Mouse (Mus musculus) large intestine, adult 2 months (tissue): ENCODE measurements around the gene Acan. TPM values are rescaled to one million over a fixed set of nuclear protein-coding genes. Genes with fewer than 3 reads are reported as not detected.

Experiments
- DNase-seq: peaks from one replicate; pipeline ENCODE4 v3.0.0-alpha.2; 2012; ENCODE audit warnings: low read depth, low spot score
- WGBS: fragments of 180-500 bp; shearing (Covaris S2); methylation state at CpG from one replicate; pipeline ENCODE4 v1.1.7; 2018; 5-methylcytosine and 5-hydroxymethylcytosine counted together
- polyA plus RNA-seq: library from polyadenylated mRNA; depleted of rRNA; stranded (reverse); fragments of >200 nt; gene quantifications from 2 replicates; pipeline ENCODE4 v1.2.3, GENCODE M21; 2012; rRNA removed

The Acan gene
- polyA plus RNA-seq, 1 experiment: not detected

GRCm38 (mm10) chr7:79133391-79133790, 80.1 kb downstream of the Acan start:
- 52% methylated on average over 6 of the region's 6 CpGs for WGBS
- no peak for DNase-seq

- WGBS: 64% methylated on average over 6 of the region's 6 CpGs
- DNase-seq: no peak
Measured at GRCm38 (mm10) chr7:79139328-79139824, 86.1 kb downstream of the Acan start.

DNA sequence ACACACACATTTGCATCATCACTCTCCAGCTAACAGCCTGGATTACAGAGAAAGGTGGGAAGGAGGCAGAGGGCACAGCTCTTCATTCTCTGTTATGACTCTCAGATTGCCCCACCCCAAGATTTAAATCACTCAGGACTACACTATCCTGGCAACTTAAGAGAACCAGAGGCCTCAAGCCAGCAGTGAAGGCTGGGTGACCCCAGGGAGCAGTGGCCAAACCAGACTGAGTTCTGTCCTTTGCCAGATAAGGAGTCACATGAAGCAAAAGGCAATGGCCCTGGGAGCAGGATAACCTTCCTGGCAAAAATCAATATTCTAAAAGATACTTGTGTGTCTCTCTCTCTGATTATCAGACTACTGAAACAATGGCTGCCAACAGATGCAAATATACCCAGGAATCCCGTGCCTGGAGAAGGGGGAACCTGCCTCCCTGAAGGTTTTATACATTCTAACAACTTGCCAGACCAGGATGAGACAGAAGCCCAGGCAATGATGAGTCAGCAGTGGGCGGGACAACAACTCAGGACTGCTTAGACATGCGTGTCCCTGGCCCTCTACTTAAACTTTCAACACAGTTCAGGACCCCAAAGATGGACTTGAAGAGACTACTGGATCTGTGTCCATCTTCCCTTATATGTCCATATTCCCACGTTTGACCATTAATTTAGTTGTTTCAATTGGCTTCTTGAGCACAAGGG, 86.8 kb downstream of the Acan start:
- DNase-seq: no peak
- WGBS: 44% methylated on average over 4 of the region's 4 CpGs

GRCm38 (mm10) chr7:79140897-79141296, 87.6 kb downstream of the Acan start:
- DNase-seq: no peak
- WGBS: 40% methylated on average over 8 of the region's 8 CpGs

- no peak for DNase-seq
- WGBS: 52% methylated on average over 12 of the region's 12 CpGs
Measured at GRCm38 (mm10) chr7:79147011-79147837, 93.9 kb downstream of the Acan start.

GRCm38 (mm10) chr7:79147931-79148653, 94.8 kb downstream of the Acan start:
- WGBS: 5% methylated on average over 20 of the region's 20 CpGs
- DNase-seq: no peak

- under 1% methylated on average over 39 of the region's 39 CpGs for WGBS
- DNase-seq: peak; percentile 54
Measured at GRCm38 (mm10) chr7:79148711-79149266, 95.5 kb downstream of the Acan start, which contains the start of gene Mfge8. Mfge8 (minus strand) TSS chr7:79149060.

- no peak for DNase-seq
- WGBS: 35% methylated on average over 6 of the region's 6 CpGs
Measured at GRCm38 (mm10) chr7:79149522-79149921, 96.2 kb downstream of the Acan start.

GRCm38 (mm10) chr7:79159406-79159805, 106.1 kb downstream of the Acan start:
- WGBS: 54% methylated on average over 1 of the region's 1 CpGs

More at GRCm38 (mm10) chr7:79159406-79159805, 106.1 kb downstream of the Acan start:
- no peak for DNase-seq

Other genes starting within 250 kb of the Acan start
- gene Det1, start 206.2 kb upstream of the Acan start, polyA plus RNA-seq: 11.9 and 12.9 TPM in 2 replicates
- gene Aen, start 157.6 kb upstream of the Acan start, polyA plus RNA-seq: 12.6 and 16.1 TPM in 2 replicates
- gene Isg20, start 140.1 kb upstream of the Acan start, polyA plus RNA-seq: 12.8 and 18.8 TPM in 2 replicates
- gene Hapln3, start 77.5 kb downstream of the Acan start, polyA plus RNA-seq: 0.11 and 0.29 TPM in 2 replicates
- 183 and 218 TPM in 2 replicates for gene Mfge8, start 95.6 kb downstream of the Acan start, polyA plus RNA-seq
- gene Abhd2, start 219.7 kb downstream of the Acan start, polyA plus RNA-seq: 34.0 and 65.9 TPM in 2 replicates